Mouse (Mus musculus) limb, embryonic 14.5 days (tissue): Measurements from ENCODE around the gene Hist1h2bf. TPM values are rescaled to one million over a fixed set of nuclear protein-coding genes. Genes with fewer than 3 reads are reported as not detected.

Source experiments
- ATAC-seq: fragments of 200-750 bp; cut with Nextera tagmentation; 2 replicates; pipeline ENCODE4 v1.8.0; 2017; ENCODE audit warnings: low read depth, moderate number of reproducible peaks, moderate TSS enrichment; ENCODE audit not compliant: low FRiP score
- DNase-seq: peaks from one replicate; pipeline ENCODE4 v3.0.0-alpha.2; 2015; ENCODE audit warnings: low spot score
- H3K27ac ChIP-seq: fragments of 300-500 bp; sonication (generic); replicated peaks from 2 replicates; pipeline ENCODE4 v1.5.1; 2014; ENCODE audit warnings: low read depth, mild to moderate bottlenecking, low read length, moderate library complexity, mixed read lengths
- H3K27me3 ChIP-seq: fragments of 300-500 bp; sonication (generic); 2 replicates; pipeline ENCODE4 v1.6.1; 2014; ENCODE audit warnings: low read length, mixed read lengths; ENCODE audit not compliant: control insufficient read depth, insufficient read depth
- H3K36me3 ChIP-seq: fragments of 300-500 bp; sonication (generic); 2 replicates; pipeline ENCODE4 v1.6.1; 2014; ENCODE audit warnings: mild to moderate bottlenecking, low read length, moderate library complexity, mixed read lengths; ENCODE audit not compliant: control insufficient read depth, insufficient read depth
- H3K4me1 ChIP-seq: fragments of 300-500 bp; sonication (generic); 2 replicates; pipeline ENCODE4 v1.6.1; 2014; ENCODE audit warnings: antibody characterized with exemption, low read length, mixed read lengths; ENCODE audit not compliant: control insufficient read depth, insufficient read depth
- H3K4me2 ChIP-seq: fragments of 300-500 bp; sonication (generic); replicated peaks from 2 replicates; pipeline ENCODE4 v1.6.1; 2014; ENCODE audit warnings: low read depth, mild to moderate bottlenecking, low read length, moderate library complexity; ENCODE audit not compliant: severe bottlenecking
- H3K4me3 ChIP-seq: fragments of 300-500 bp; sonication (generic); replicated peaks from 2 replicates; pipeline ENCODE4 v1.5.1; 2014; ENCODE audit warnings: low read length
- H3K9ac ChIP-seq: fragments of 300-500 bp; sonication (generic); 2 replicates; pipeline ENCODE4 v1.6.1; 2014; ENCODE audit warnings: mild to moderate bottlenecking, low read depth, low read length, moderate library complexity; ENCODE audit not compliant: severe bottlenecking
- H3K9me3 ChIP-seq: fragments of 300-500 bp; sonication (generic); 2 replicates; pipeline ENCODE4 v1.6.1; 2016; ENCODE audit warnings: low read length; ENCODE audit not compliant: control insufficient read depth
- POLR2A ChIP-seq: fragments of 200-500 bp; IDR thresholded peaks from 2 replicates; pipeline ENCODE4 v1.8.0; 2012; ENCODE audit warnings: inconsistent platforms, mild to moderate bottlenecking, moderate library complexity, borderline replicate concordance; ENCODE audit not compliant: insufficient read depth, insufficient read length; ENCODE audit errors: extremely low read depth
- WGBS: fragments of 180-500 bp; shearing (Covaris S2); extraction: QIAGEN DNeasy Blood & Tissue Kit; methylation state at CpG from one replicate; pipeline ENCODE4 v1.1.7; 2014; 5-methylcytosine and 5-hydroxymethylcytosine counted together
- polyA plus RNA-seq, 2 experiments: library from polyadenylated mRNA; depleted of rRNA in 1 of 2; stranded (reverse) in 1 of 2; unstranded in 1 of 2; fragments of >200 nt; fragmentation: Nextera tagmentation in 1 of 2; extraction: Ambion mirVana in 1 of 2; gene quantifications; 2 replicates each; pipeline versions ENCODE4 v1.2.1 to v1.2.3; 2012 to 2014

The Hist1h2bf gene
- polyA plus RNA-seq, 2 experiments = 5.3 to 17.8 TPM

DNA sequence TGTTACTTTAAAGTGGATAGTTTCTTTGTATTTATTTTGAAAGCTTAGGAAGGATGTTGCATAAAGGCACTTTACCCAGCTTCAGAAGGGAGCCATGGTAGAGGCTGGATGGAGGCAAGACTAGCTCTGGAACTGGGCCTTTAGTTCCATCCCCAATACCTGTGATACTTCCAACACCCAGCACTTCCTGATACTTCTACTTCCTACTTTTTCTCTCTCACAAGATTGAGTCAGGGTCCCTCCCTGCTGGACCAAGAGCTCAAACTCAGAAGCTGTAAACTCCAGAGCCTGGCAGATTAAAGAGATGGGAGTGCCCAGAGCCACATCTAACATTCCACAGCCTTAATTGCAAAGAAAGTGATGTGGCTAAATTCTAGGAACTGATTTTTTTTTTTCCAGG, 10.3 kb upstream of the Hist1h2bf start:
- H3K4me3 ChIP-seq = peak overlapping the region; percentile 45
- H3K27ac ChIP-seq = peak overlapping the region; percentile 94
- no peaks in the 10 kb centered on the region for H3K36me3 ChIP-seq
- H3K4me1 ChIP-seq = peaks cover 25% of the 10 kb centered on the region
- DNase-seq = no peak
- TF ChIP-seq POLR2A = no peak
- ATAC-seq = no peak
- H3K4me2 ChIP-seq = peak overlapping the region; percentile 80
- H3K9me3 ChIP-seq = no peaks in the 10 kb centered on the region
- H3K27me3 ChIP-seq = no peaks in the 10 kb centered on the region
- H3K9ac ChIP-seq = peak overlapping the region; percentile 67

DNA sequence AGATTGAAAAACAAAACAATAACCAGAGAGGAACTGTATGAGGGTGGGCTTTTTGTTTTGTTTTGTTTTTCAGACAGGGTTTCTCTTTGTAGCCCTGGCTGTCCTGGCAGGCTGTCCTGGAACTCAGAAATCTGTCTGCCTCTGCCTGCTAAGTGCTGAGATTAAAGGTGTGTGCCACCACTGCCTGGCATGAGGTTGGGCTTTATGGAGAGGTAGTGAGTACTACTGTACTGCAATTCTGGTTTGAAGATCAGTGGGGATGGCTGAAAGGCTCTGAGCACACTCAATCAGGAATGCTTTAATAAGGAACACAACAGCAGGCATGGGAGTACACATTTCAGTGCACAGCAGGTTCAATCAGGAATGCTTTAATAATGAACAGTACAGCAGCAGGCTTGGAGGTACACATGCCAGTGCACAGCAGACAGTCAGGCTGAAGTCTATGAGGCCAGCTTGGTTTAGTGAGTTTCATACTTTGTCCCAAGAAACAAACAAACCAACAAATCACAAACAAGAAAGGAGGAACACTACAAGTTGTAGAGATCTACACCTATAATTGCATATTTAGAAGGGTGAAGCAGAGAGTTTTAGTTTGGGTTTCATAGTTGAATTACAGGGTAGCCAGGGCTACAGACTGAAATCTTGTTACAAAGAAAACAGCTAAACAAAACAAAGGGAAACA, 9.5 kb upstream of the Hist1h2bf start:
- H3K4me3 ChIP-seq = 0 out of 2 replicates have a peak overlapping the region, but pooled peaks have one; percentile 49
- peaks cover 25% of the 10 kb centered on the region for H3K4me1 ChIP-seq
- no peak for TF ChIP-seq POLR2A
- H3K27me3 ChIP-seq = no peaks in the 10 kb centered on the region
- H3K9ac ChIP-seq = no peak overlapping the region
- DNase-seq = no peak
- no peak for ATAC-seq
- H3K36me3 ChIP-seq = no peaks in the 10 kb centered on the region
- H3K9me3 ChIP-seq = no peaks in the 10 kb centered on the region
- H3K4me2 ChIP-seq = no peak overlapping the region; the same call in 1 of the 2 replicates
- H3K27ac ChIP-seq = peak overlapping the region; percentile 94

DNA sequence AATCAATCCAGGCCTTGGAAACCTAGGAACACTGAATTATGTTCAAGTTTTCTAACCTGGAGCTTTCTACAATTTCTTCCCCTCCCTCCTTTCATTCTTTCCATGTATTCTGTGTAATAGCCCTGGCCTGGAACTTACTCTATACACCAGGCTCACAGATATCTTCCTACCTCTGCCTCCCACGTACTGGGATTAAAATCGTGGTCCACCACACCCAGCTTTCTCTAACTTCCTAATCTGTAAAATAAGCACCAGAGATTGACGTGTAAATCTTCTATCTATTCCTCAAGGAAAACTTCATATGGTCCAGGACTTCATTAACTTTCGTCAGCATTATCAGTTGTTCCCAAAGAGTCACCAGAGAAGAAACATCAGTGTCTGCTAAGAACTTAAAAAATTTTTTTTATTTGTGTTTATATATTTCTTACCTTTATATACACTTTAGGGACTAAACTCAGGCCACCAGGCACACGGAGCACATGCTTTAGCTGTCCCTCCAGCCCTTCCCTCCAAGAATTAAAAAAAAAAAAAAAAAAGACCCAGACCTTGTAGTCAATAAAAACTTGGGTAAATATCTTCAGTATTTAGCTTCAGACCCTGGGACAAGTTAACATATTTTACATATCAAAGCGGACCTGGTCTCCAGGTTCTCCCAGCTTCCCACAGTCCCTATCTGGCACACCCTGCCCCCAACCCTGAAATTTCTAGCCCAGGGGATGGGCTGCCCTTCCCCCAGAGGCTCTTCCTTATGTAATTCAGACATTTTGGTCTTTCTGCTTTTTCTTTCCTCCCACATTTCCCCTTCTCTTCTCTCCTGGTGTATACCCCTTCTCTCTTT, 8.4 kb upstream of the Hist1h2bf start:
- 9% methylated on average over 6 of the region's 6 CpGs for WGBS
- Histone ChIP-seq H3K4me1 (peaks cover 25% of the 10 kb centered on the region), H3K4me3 (peak overlapping the region; percentile 49), H3K36me3 (no peaks in the 10 kb centered on the region), H3K27me3 (no peaks in the 10 kb centered on the region), H3K9ac (peak overlapping the region; percentile 66), H3K27ac (peak overlapping the region; percentile 94), H3K4me2 (peak overlapping the region; percentile 70), H3K9me3 (no peaks in the 10 kb centered on the region)
- DNase-seq (no peak), ATAC-seq (no peak)
- TF ChIP-seq POLR2A = no peak

DNA sequence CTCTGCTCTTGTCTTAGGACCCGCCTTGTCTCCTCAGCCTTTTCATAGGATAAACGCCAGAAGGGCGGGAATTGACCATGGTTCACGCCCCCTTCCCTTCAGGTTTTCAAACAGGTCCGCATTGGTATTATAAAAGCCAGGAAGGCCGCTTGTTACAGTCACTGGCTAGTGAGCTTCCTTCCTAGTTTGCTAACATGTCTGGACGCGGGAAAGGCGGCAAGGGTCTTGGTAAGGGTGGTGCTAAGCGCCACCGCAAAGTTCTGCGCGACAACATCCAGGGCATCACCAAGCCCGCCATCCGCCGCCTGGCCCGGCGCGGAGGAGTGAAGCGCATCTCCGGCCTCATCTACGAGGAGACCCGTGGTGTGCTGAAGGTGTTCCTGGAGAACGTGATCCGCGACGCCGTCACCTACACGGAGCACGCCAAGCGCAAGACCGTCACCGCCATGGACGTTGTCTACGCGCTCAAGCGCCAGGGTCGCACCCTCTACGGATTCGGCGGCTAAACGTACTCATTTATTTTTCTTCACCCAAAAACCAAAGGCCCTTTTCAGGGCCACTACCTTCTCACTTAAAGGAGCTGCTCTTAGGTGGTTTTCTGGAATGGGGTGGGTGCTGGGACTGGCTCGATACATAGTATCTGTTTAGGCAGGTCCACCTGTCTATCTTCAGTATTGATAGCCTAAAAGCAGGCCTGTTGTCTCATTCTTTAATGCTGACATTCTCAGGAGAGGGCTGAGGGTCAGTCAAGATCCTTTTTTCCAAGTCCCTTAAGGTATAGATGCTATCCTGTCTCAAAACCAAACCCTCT, 7.6 kb upstream of the Hist1h2bf start, which contains the start of gene Hist1h4d:
Gene Hist1h4d, plus strand, starts transcription at position 191 of the 811 bp plus-strand sequence.
- Histone ChIP-seq H3K9ac (peak within 1 kb of the TSS; percentile 66), H3K27me3 (no peaks in the 10 kb centered on the region), H3K4me1 (peaks cover 25% of the 10 kb centered on the region), H3K4me2 (peak within 1 kb of the TSS; percentile 70), H3K4me3 (peak within 1 kb of the TSS; percentile 49), H3K9me3 (no peaks in the 10 kb centered on the region), H3K27ac (peak within 1 kb of the TSS; percentile 71), H3K36me3 (no peaks in the 10 kb centered on the region)
- TF ChIP-seq POLR2A = peak; percentile 99; the same call in 1 of the 2 replicates
- ATAC-seq (peak; percentile 89), DNase-seq (peak; percentile 99)
- under 1% methylated on average over 42 of the region's 43 CpGs for WGBS

DNA sequence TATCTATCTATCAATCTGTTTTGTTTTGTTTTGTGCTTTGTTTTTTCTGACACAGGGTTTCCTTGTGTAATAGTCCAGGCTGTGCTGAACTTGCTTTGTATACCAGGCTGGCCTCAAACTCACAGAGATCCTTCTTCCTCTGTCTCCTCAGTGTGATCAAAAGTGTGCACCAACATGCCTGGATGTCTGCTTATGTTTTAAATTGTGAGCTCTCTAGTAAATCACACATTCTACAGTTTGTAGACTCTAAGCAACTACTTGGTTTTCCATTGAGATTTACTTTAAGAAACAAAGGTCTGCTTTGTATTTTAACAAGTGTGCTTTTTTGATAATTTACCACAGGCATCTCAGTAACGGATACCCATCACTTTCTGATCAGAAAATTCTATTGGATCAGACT, 3.8 kb upstream of the Hist1h2bf start:
- DNase-seq (no peak), ATAC-seq (no peak)
- H3K9ac ChIP-seq = no peak overlapping the region
- 87% methylated on average over 1 of the region's 1 CpGs for WGBS
- H3K4me1 ChIP-seq = peaks cover 22% of the 10 kb centered on the region
- H3K27ac ChIP-seq = no peak overlapping the region
- H3K4me2 ChIP-seq = no peak overlapping the region
- no peaks in the 10 kb centered on the region for H3K27me3 ChIP-seq
- no peak for TF ChIP-seq POLR2A
- no peak overlapping the region; the same call in 1 of the 2 replicates for H3K4me3 ChIP-seq
- H3K36me3 ChIP-seq = no peaks in the 10 kb centered on the region
- H3K9me3 ChIP-seq = no peaks in the 10 kb centered on the region
